Mouse (Mus musculus) testis, adult 2 months (tissue): ENCODE results near the gene Polq.

Source experiments
- CTCF ChIP-seq: fragments of 200-500 bp; IDR thresholded peaks from 2 replicates; pipeline ENCODE4 v1.5.1; 2012; ENCODE audit warnings: low read depth, mild to moderate bottlenecking, inconsistent platforms, low read length, moderate library complexity; ENCODE audit not compliant: control insufficient read depth, insufficient read depth, insufficient replicate concordance
- POLR2A ChIP-seq: fragments of 200-500 bp; IDR thresholded peaks from 2 replicates; pipeline ENCODE4 v1.6.1; 2012; ENCODE audit warnings: low read depth, mild to moderate bottlenecking, inconsistent platforms, low read length, moderate library complexity; ENCODE audit not compliant: control insufficient read depth

DNA sequence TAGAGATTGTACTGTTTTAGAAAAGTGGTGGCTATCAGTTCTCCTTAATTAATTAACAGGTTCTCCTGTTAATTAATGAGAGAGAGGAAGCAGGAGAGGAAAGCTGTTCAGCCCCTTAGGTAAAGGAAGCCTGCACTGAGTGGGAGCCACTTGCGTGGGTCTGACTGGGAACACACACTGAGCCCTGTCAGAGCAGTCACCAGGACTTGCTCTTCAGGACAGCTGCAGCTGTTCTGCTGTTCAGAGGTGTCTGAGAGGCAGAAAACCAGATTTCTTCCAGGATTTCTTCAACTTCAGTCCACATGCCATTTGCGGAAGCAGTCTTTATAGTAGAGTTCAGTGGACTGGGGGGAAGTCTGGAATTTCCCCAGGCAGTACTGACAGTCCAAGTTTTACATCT, 24.2 kb upstream of the Polq start:
- TF ChIP-seq CTCF (no peak), POLR2A (no peak)
